Mouse (Mus musculus): ENCODE data around the gene Cnpy4. TPM values are rescaled to one million over a fixed set of nuclear protein-coding genes. Genes with fewer than 3 reads are reported as not detected.

Cnpy4 gene
- total and polyA plus RNA-seq, 2 experiments: 1.3 to 4.9 TPM

GRCm38 (mm10) chr5:138234224-138234623 lies 46.9 kb downstream of the Cnpy4 start:
- H3K79me2 ChIP-seq (ENCODE audit: control insufficient read depth, insufficient read depth, low read length): no peaks in the 10 kb centered on the region
- no peaks in the 10 kb centered on the region for H3K36me3 ChIP-seq (ENCODE audit: control insufficient read depth, insufficient read depth, low read length)
- no peak for DNase-seq (ENCODE audit: extremely low read depth, low read depth, low spot score)
- H3K4me1 ChIP-seq (ENCODE audit: control insufficient read depth, insufficient read depth, low read length): no peaks in the 10 kb centered on the region
- no peak overlapping the region for H3K9ac ChIP-seq (ENCODE audit: low read depth, low read length)
- no peaks in the 10 kb centered on the region for H3K27me3 ChIP-seq (ENCODE audit: control insufficient read depth, insufficient read depth, low read length)
- H3K27ac ChIP-seq (replicated peaks; ENCODE audit: insufficient read depth, low read depth, low read length): no peak overlapping the region
- no peak overlapping the region for H3K4me3 ChIP-seq (ENCODE audit: insufficient read depth, low read depth, low read length)
- TF ChIP-seq CTCF (IDR thresholded peaks at IDR 0.05; ENCODE audit: low read depth, low read length) (no peak), POLR2A (IDR thresholded peaks at IDR 0.05; ENCODE audit: extremely low read depth, insufficient read depth, low read length) (no peak)

GRCm38 (mm10) chr5:138241511-138241910 lies 54.2 kb downstream of the Cnpy4 start:
- TF ChIP-seq CTCF (IDR thresholded peaks at IDR 0.05; ENCODE audit: low read depth, low read length) (no peak), POLR2A (IDR thresholded peaks at IDR 0.05; ENCODE audit: extremely low read depth, insufficient read depth, low read length) (no peak)
- Histone ChIP-seq H3K79me2 (ENCODE audit: control insufficient read depth, insufficient read depth, low read length) (no peaks in the 10 kb centered on the region), H3K27ac (replicated peaks; ENCODE audit: insufficient read depth, low read depth, low read length) (no peak overlapping the region), H3K36me3 (ENCODE audit: control insufficient read depth, insufficient read depth, low read length) (no peaks in the 10 kb centered on the region), H3K4me1 (ENCODE audit: control insufficient read depth, insufficient read depth, low read length) (no peaks in the 10 kb centered on the region), H3K27me3 (ENCODE audit: control insufficient read depth, insufficient read depth, low read length) (no peaks in the 10 kb centered on the region), H3K9ac (ENCODE audit: low read depth, low read length) (no peak overlapping the region), H3K4me3 (ENCODE audit: insufficient read depth, low read depth, low read length) (no peak overlapping the region)
- no peak for DNase-seq (ENCODE audit: extremely low read depth, low read depth, low spot score)
- 13% methylated on average over 2 of the region's 2 CpGs for WGBS

Other genes with a start within 250 kb of the Cnpy4 start
- gene Gjc3, start 224.4 kb upstream of the Cnpy4 start, total RNA-seq (2014; rRNA removed): 0.47 and 0.55 TPM in 2 replicates
- 0.18 and 0.44 TPM in 2 replicates for gene Gjc3, start 224.4 kb upstream of the Cnpy4 start, polyA plus RNA-seq (2012; rRNA removed)
- gene Azgp1, start 206.0 kb upstream of the Cnpy4 start, total RNA-seq (2014; rRNA removed): 1,462 and 1,614 TPM in 2 replicates
- gene Azgp1, start 206.0 kb upstream of the Cnpy4 start, polyA plus RNA-seq (2012; rRNA removed): 1,097 and 1,209 TPM in 2 replicates
- not detected in 2 replicates for gene Smok3a, start 166.2 kb upstream of the Cnpy4 start, total RNA-seq (2014; rRNA removed)
- not detected in 2 replicates for gene Smok3a, start 166.2 kb upstream of the Cnpy4 start, polyA plus RNA-seq (2012; rRNA removed)
- 0.37 TPM in 1 of 2 replicates, not detected in the other for gene Smok3b, start 166.1 kb upstream of the Cnpy4 start, total RNA-seq (2014; rRNA removed)
- not detected in 2 replicates for gene Smok3b, start 166.1 kb upstream of the Cnpy4 start, polyA plus RNA-seq (2012; rRNA removed)
- gene Smok3c, start 134.3 kb upstream of the Cnpy4 start, total RNA-seq (2014; rRNA removed): not detected in 2 replicates
- gene Smok3c, start 134.3 kb upstream of the Cnpy4 start, polyA plus RNA-seq (2012; rRNA removed): not detected in 2 replicates
- gene Zkscan1, start 102.4 kb upstream of the Cnpy4 start, total RNA-seq (2014; rRNA removed): 22.2 and 24.3 TPM in 2 replicates
- 3.1 and 3.9 TPM in 2 replicates for gene Zkscan1, start 102.4 kb upstream of the Cnpy4 start, polyA plus RNA-seq (2012; rRNA removed)
- 8.9 and 10.2 TPM in 2 replicates for gene Zscan21, start 70.6 kb upstream of the Cnpy4 start, total RNA-seq (2014; rRNA removed)
- gene Zscan21, start 70.6 kb upstream of the Cnpy4 start, polyA plus RNA-seq (2012; rRNA removed): 6.0 and 6.8 TPM in 2 replicates
- gene Zfp113, start 31.7 kb upstream of the Cnpy4 start, total RNA-seq (2014; rRNA removed): 3.5 and 3.8 TPM in 2 replicates
- 3.6 and 4.2 TPM in 2 replicates for gene Zfp113, start 31.7 kb upstream of the Cnpy4 start, polyA plus RNA-seq (2012; rRNA removed)
- 61.9 and 74.4 TPM in 2 replicates for gene Cops6, start 26.4 kb upstream of the Cnpy4 start, total RNA-seq (2014; rRNA removed)
- 109 and 118 TPM in 2 replicates for gene Cops6, start 26.4 kb upstream of the Cnpy4 start, polyA plus RNA-seq (2012; rRNA removed)
- 9.6 and 12.3 TPM in 2 replicates for gene Ap4m1, start 15.5 kb upstream of the Cnpy4 start, total RNA-seq (2014; rRNA removed)
- 9.1 and 14.8 TPM in 2 replicates for gene Ap4m1, start 15.5 kb upstream of the Cnpy4 start, polyA plus RNA-seq (2012; rRNA removed)
- gene Mcm7, start 15.1 kb upstream of the Cnpy4 start, total RNA-seq (2014; rRNA removed): 11.0 and 14.8 TPM in 2 replicates
- 9.7 and 12.4 TPM in 2 replicates for gene Mcm7, start 15.1 kb upstream of the Cnpy4 start, polyA plus RNA-seq (2012; rRNA removed)
- 14.2 and 14.9 TPM in 2 replicates for gene Taf6, start within 50 bp of the Cnpy4 start, total RNA-seq (2014; rRNA removed)
- gene Taf6, start within 50 bp of the Cnpy4 start, polyA plus RNA-seq (2012; rRNA removed): 29.9 and 32.7 TPM in 2 replicates
- gene Mblac1, start 6.8 kb downstream of the Cnpy4 start, total RNA-seq (2014; rRNA removed): 1.0 and 1.1 TPM in 2 replicates
- 2.1 and 2.7 TPM in 2 replicates for gene Mblac1, start 6.8 kb downstream of the Cnpy4 start, polyA plus RNA-seq (2012; rRNA removed)
- not detected in 2 replicates for gene Nxpe5, start 38.4 kb downstream of the Cnpy4 start, total RNA-seq (2014; rRNA removed)
- gene Nxpe5, start 38.4 kb downstream of the Cnpy4 start, polyA plus RNA-seq (2012; rRNA removed): 0.04 and 0.07 TPM in 2 replicates
- gene Lamtor4, start 68.0 kb downstream of the Cnpy4 start, total RNA-seq (2014; rRNA removed): 99.9 and 105 TPM in 2 replicates
- 177 and 206 TPM in 2 replicates for gene Lamtor4, start 68.0 kb downstream of the Cnpy4 start, polyA plus RNA-seq (2012; rRNA removed)
- gene BC037034, start 76.5 kb downstream of the Cnpy4 start, total RNA-seq (2014; rRNA removed): 3.1 and 3.2 TPM in 2 replicates
- gene BC037034, start 76.5 kb downstream of the Cnpy4 start, polyA plus RNA-seq (2012; rRNA removed): 16.8 and 24.1 TPM in 2 replicates
- gene Gal3st4, start 85.4 kb downstream of the Cnpy4 start, total RNA-seq (2014; rRNA removed): not detected in 2 replicates
- not detected in 2 replicates for gene Gal3st4, start 85.4 kb downstream of the Cnpy4 start, polyA plus RNA-seq (2012; rRNA removed)
- gene Gm43720, start 92.5 kb downstream of the Cnpy4 start, total RNA-seq (2014; rRNA removed): not detected in 2 replicates
- not detected in 2 replicates for gene Gm43720, start 92.5 kb downstream of the Cnpy4 start, polyA plus RNA-seq (2012; rRNA removed)
- 0.09 TPM in 1 of 2 replicates, not detected in the other for gene Gpc2, start 92.5 kb downstream of the Cnpy4 start, total RNA-seq (2014; rRNA removed)
- gene Gpc2, start 92.5 kb downstream of the Cnpy4 start, polyA plus RNA-seq (2012; rRNA removed): 0.15 and 0.18 TPM in 2 replicates
- gene Stag3, start 92.8 kb downstream of the Cnpy4 start, total RNA-seq (2014; rRNA removed): 0.07 and 0.09 TPM in 2 replicates
- 0.09 TPM in 1 of 2 replicates, not detected in the other for gene Stag3, start 92.8 kb downstream of the Cnpy4 start, polyA plus RNA-seq (2012; rRNA removed)
- 0.92 and 0.94 TPM in 2 replicates for gene Pvrig, start 154.5 kb downstream of the Cnpy4 start, total RNA-seq (2014; rRNA removed)
- 0.25 and 0.50 TPM in 2 replicates for gene Pvrig, start 154.5 kb downstream of the Cnpy4 start, polyA plus RNA-seq (2012; rRNA removed)